Mouse (Mus musculus): ENCODE data around the gene Dgki.

Dgki gene

GRCm38 (mm10) chr6:37026343-37027243 lies 273.4 kb downstream of the Dgki start:
- DNase-seq (ENCODE audit: low read depth, low spot score), result no peak

GRCm38 (mm10) chr6:37016046-37016445 lies 283.9 kb downstream of the Dgki start:
- DNase-seq (ENCODE audit: low read depth, low spot score), result no peak

GRCm38 (mm10) chr6:37011597-37011996 lies 288.4 kb downstream of the Dgki start:
- DNase-seq (ENCODE audit: low read depth, low spot score), result no peak

- DNase-seq (ENCODE audit: low read depth, low spot score), result no peak
Observed at GRCm38 (mm10) chr6:37007573-37007972, 292.4 kb downstream of the Dgki start.

GRCm38 (mm10) chr6:37004914-37005313 lies 295.1 kb downstream of the Dgki start:
- no peak for DNase-seq (ENCODE audit: low read depth, low spot score)

GRCm38 (mm10) chr6:37003235-37003634 lies 296.7 kb downstream of the Dgki start:
- DNase-seq (ENCODE audit: low read depth, low spot score), result no peak

- no peak for DNase-seq (ENCODE audit: low read depth, low spot score)
Observed at GRCm38 (mm10) chr6:36998942-36999341, 301.0 kb downstream of the Dgki start.

- no peak for DNase-seq (ENCODE audit: low read depth, low spot score)
Observed at GRCm38 (mm10) chr6:36994329-36994728, 305.7 kb downstream of the Dgki start.

- no peak for DNase-seq (ENCODE audit: low read depth, low spot score)
Observed at GRCm38 (mm10) chr6:36990186-36990585, 309.8 kb downstream of the Dgki start.

GRCm38 (mm10) chr6:36988800-36989199 lies 311.2 kb downstream of the Dgki start:
- no peak for DNase-seq (ENCODE audit: low read depth, low spot score)

- DNase-seq (ENCODE audit: low read depth, low spot score), result no peak
Observed at GRCm38 (mm10) chr6:36981646-36982045, 318.3 kb downstream of the Dgki start.

GRCm38 (mm10) chr6:36980475-36980874 lies 319.5 kb downstream of the Dgki start:
- DNase-seq (ENCODE audit: low read depth, low spot score), result no peak

GRCm38 (mm10) chr6:36978176-36978575 lies 321.8 kb downstream of the Dgki start:
- DNase-seq (ENCODE audit: low read depth, low spot score), result no peak

- no peak for DNase-seq (ENCODE audit: low read depth, low spot score)
Observed at GRCm38 (mm10) chr6:36973096-36973495, 326.9 kb downstream of the Dgki start.

- DNase-seq (ENCODE audit: low read depth, low spot score), result no peak
Observed at GRCm38 (mm10) chr6:36972494-36972893, 327.5 kb downstream of the Dgki start.

- DNase-seq (ENCODE audit: low read depth, low spot score), result no peak
Observed at GRCm38 (mm10) chr6:36969249-36969885, 330.6 kb downstream of the Dgki start.

GRCm38 (mm10) chr6:36960658-36961057 lies 339.3 kb downstream of the Dgki start:
- no peak for DNase-seq (ENCODE audit: low read depth, low spot score)

GRCm38 (mm10) chr6:36955293-36955692 lies 344.7 kb downstream of the Dgki start:
- DNase-seq (ENCODE audit: low read depth, low spot score), result no peak

- DNase-seq (ENCODE audit: low read depth, low spot score), result no peak
Observed at GRCm38 (mm10) chr6:36950648-36951047, 349.3 kb downstream of the Dgki start.

GRCm38 (mm10) chr6:36947861-36948260 lies 352.1 kb downstream of the Dgki start:
- DNase-seq (ENCODE audit: low read depth, low spot score), result no peak

GRCm38 (mm10) chr6:36937527-36937926 lies 362.5 kb downstream of the Dgki start:
- DNase-seq (ENCODE audit: low read depth, low spot score), result no peak

- DNase-seq (ENCODE audit: low read depth, low spot score), result no peak
Observed at GRCm38 (mm10) chr6:36936816-36937215, 363.2 kb downstream of the Dgki start.

- DNase-seq (ENCODE audit: low read depth, low spot score), result no peak
Observed at GRCm38 (mm10) chr6:36931473-36931872, 368.5 kb downstream of the Dgki start.

Measured in retina, postnatal 7 days (tissue).